Mouse (Mus musculus) liver, embryonic 16.5 days (tissue): ENCODE results near the gene Mettl15. TPM values are rescaled to one million over a fixed set of nuclear protein-coding genes. Genes with fewer than 3 reads are reported as not detected.

Experiments used
- ATAC-seq: fragments of 200-750 bp; cut with Nextera tagmentation; 2 replicates; pipeline ENCODE4 v1.8.0; 2017; ENCODE audit warnings: low read depth, mild to moderate bottlenecking, moderate number of reproducible peaks, moderate library complexity
- H3K27ac ChIP-seq: fragments of 300-500 bp; sonication (generic); 2 replicates; pipeline ENCODE4 v1.5.1; 2014; ENCODE audit warnings: mild to moderate bottlenecking, low read length
- H3K27me3 ChIP-seq: fragments of 300-500 bp; sonication (generic); 2 replicates; pipeline ENCODE4 v1.6.1; 2014; ENCODE audit warnings: low read depth, low read length, mixed read lengths; ENCODE audit not compliant: control insufficient read depth, insufficient read depth
- H3K36me3 ChIP-seq: fragments of 300-500 bp; sonication (generic); 2 replicates; pipeline ENCODE4 v1.6.1; 2014; ENCODE audit warnings: mild to moderate bottlenecking; ENCODE audit not compliant: control insufficient read depth, insufficient read depth
- H3K4me1 ChIP-seq: fragments of 300-500 bp; sonication (generic); 2 replicates; pipeline ENCODE4 v1.6.1; 2014; ENCODE audit warnings: low read depth, low read length, mixed read lengths; ENCODE audit not compliant: control insufficient read depth
- H3K4me2 ChIP-seq: fragments of 300-500 bp; sonication (generic); 2 replicates; pipeline ENCODE4 v1.6.1; 2014; ENCODE audit warnings: low read depth, low read length, mixed read lengths
- H3K4me3 ChIP-seq: fragments of 300-500 bp; sonication (generic); 2 replicates; pipeline ENCODE4 v1.5.1; 2014; ENCODE audit warnings: low read depth, mild to moderate bottlenecking, low read length
- H3K9ac ChIP-seq: fragments of 300-500 bp; sonication (generic); 2 replicates; pipeline ENCODE4 v1.6.1; 2014; ENCODE audit warnings: low read depth, low read length
- H3K9me3 ChIP-seq: fragments of 300-500 bp; sonication (generic); replicated peaks from 2 replicates; pipeline ENCODE4 v1.6.1; 2016; ENCODE audit warnings: low read length; ENCODE audit not compliant: control insufficient read depth
- WGBS: fragments of 180-500 bp; shearing (Covaris S2); extraction: QIAGEN DNeasy Blood & Tissue Kit; methylation state at CpG from one replicate; pipeline ENCODE4 v1.1.7; 2014; ENCODE audit not compliant: insufficient replicate concordance; 5-methylcytosine and 5-hydroxymethylcytosine counted together
- microRNA-seq: library from miRNA; unstranded; fragments of <30 nt; microRNA quantifications from one replicate; pipeline ENCODE4, GENCODE M21; 2016
- polyA plus RNA-seq: library from polyadenylated mRNA; unstranded; fragments of >200 nt; fragmentation: Nextera tagmentation; extraction: Ambion mirVana; gene quantifications from 2 replicates; pipeline ENCODE4 v1.2.1, GENCODE M21; 2015

Mettl15 gene
- polyA plus RNA-seq, 1 experiment from 2014 or later = 5.2 TPM

- no peaks in the 10 kb centered on the region for H3K4me1 ChIP-seq
- H3K9me3 ChIP-seq = no peaks in the 10 kb centered on the region
- ATAC-seq = no peak
- no peak overlapping the region for H3K4me2 ChIP-seq
- H3K4me3 ChIP-seq = no peak overlapping the region
- H3K9ac ChIP-seq = no peak overlapping the region
- WGBS = 59% methylated on average over 2 of the region's 2 CpGs
- no peak overlapping the region for H3K27ac ChIP-seq
- H3K27me3 ChIP-seq = no peaks in the 10 kb centered on the region
- H3K36me3 ChIP-seq = no peaks in the 10 kb centered on the region
Measured at GRCm38 (mm10) chr2:109144410-109144809, 136.1 kb downstream of the Mettl15 start.

- no peak overlapping the region for H3K27ac ChIP-seq
- H3K9me3 ChIP-seq = no peaks in the 10 kb centered on the region
- H3K36me3 ChIP-seq = no peaks in the 10 kb centered on the region
- ATAC-seq = no peak
- H3K4me1 ChIP-seq = no peaks in the 10 kb centered on the region
- H3K27me3 ChIP-seq = no peaks in the 10 kb centered on the region
- H3K4me2 ChIP-seq = no peak overlapping the region
- no peak overlapping the region for H3K4me3 ChIP-seq
- 38% methylated on average over 1 of the region's 1 CpGs for WGBS
- no peak overlapping the region for H3K9ac ChIP-seq
Measured at GRCm38 (mm10) chr2:109140330-109140729, 140.2 kb downstream of the Mettl15 start.

- Histone ChIP-seq H3K4me3 (no peak overlapping the region), H3K4me1 (no peaks in the 10 kb centered on the region), H3K4me2 (no peak overlapping the region), H3K36me3 (no peaks in the 10 kb centered on the region), H3K27ac (no peak overlapping the region), H3K9me3 (no peaks in the 10 kb centered on the region), H3K27me3 (no peaks in the 10 kb centered on the region), H3K9ac (no peak overlapping the region)
- no peak for ATAC-seq
- 63% methylated on average over 6 of the region's 6 CpGs for WGBS
Measured at GRCm38 (mm10) chr2:109137276-109137675, 143.3 kb downstream of the Mettl15 start.

- Histone ChIP-seq H3K27me3 (no peaks in the 10 kb centered on the region), H3K27ac (no peak overlapping the region), H3K9ac (no peak overlapping the region), H3K4me3 (no peak overlapping the region), H3K36me3 (no peaks in the 10 kb centered on the region), H3K9me3 (no peaks in the 10 kb centered on the region), H3K4me2 (no peak overlapping the region), H3K4me1 (no peaks in the 10 kb centered on the region)
- ATAC-seq = no peak
- 74% methylated on average over 3 of the region's 3 CpGs for WGBS
Measured at GRCm38 (mm10) chr2:109130718-109131117, 149.8 kb downstream of the Mettl15 start.

GRCm38 (mm10) chr2:109129921-109130320 is 150.6 kb downstream of the Mettl15 start:
- WGBS = 76% methylated on average over 3 of the region's 3 CpGs
- no peak for ATAC-seq
- H3K27ac ChIP-seq = no peak overlapping the region
- H3K4me1 ChIP-seq = no peaks in the 10 kb centered on the region
- no peak overlapping the region for H3K4me2 ChIP-seq
- H3K9ac ChIP-seq = no peak overlapping the region
- H3K36me3 ChIP-seq = no peaks in the 10 kb centered on the region
- no peak overlapping the region for H3K4me3 ChIP-seq
- H3K9me3 ChIP-seq = no peaks in the 10 kb centered on the region
- no peaks in the 10 kb centered on the region for H3K27me3 ChIP-seq

- H3K27ac ChIP-seq = no peak overlapping the region
- ATAC-seq = no peak
- no peak overlapping the region for H3K4me2 ChIP-seq
- no peak overlapping the region for H3K9ac ChIP-seq
- no peak overlapping the region for H3K4me3 ChIP-seq
- no peaks in the 10 kb centered on the region for H3K27me3 ChIP-seq
- no peaks in the 10 kb centered on the region for H3K36me3 ChIP-seq
- no peaks in the 10 kb centered on the region for H3K9me3 ChIP-seq
- no peaks in the 10 kb centered on the region for H3K4me1 ChIP-seq
- 56% methylated on average over 3 of the region's 3 CpGs for WGBS
Measured at GRCm38 (mm10) chr2:109105773-109106484, 174.6 kb downstream of the Mettl15 start.

- WGBS = 69% methylated on average over 2 of the region's 2 CpGs
- no peaks in the 10 kb centered on the region for H3K27me3 ChIP-seq
- no peaks in the 10 kb centered on the region for H3K9me3 ChIP-seq
- no peaks in the 10 kb centered on the region for H3K36me3 ChIP-seq
- no peak overlapping the region for H3K27ac ChIP-seq
- no peak for ATAC-seq
- H3K4me2 ChIP-seq = no peak overlapping the region
- no peaks in the 10 kb centered on the region for H3K4me1 ChIP-seq
- no peak overlapping the region for H3K4me3 ChIP-seq
- no peak overlapping the region for H3K9ac ChIP-seq
Measured at GRCm38 (mm10) chr2:109049686-109050085, 230.9 kb downstream of the Mettl15 start.

Small RNA genes within 50 kb of the gene (microRNA-seq; reads per million reads assigned to microRNA genes)
- gene Gm24115 = not detected

Other genes with a start within 250 kb of the Mettl15 start
- 21.3 and 26.5 TPM in 2 replicates for gene Kif18a, start within 50 bp of the Mettl15 start, polyA plus RNA-seq